Mouse (Mus musculus): ENCODE measurements around the gene Zfp668.
A peak's percentile ranks its signal among the peaks of the same experiment; 100 is the strongest.
"Not testable (repeated sequence)": the region's sequence is repeated elsewhere in the genome, so short reads cannot be mapped to it uniquely, and the experiment has no call there.

Gene Zfp668

DNA sequence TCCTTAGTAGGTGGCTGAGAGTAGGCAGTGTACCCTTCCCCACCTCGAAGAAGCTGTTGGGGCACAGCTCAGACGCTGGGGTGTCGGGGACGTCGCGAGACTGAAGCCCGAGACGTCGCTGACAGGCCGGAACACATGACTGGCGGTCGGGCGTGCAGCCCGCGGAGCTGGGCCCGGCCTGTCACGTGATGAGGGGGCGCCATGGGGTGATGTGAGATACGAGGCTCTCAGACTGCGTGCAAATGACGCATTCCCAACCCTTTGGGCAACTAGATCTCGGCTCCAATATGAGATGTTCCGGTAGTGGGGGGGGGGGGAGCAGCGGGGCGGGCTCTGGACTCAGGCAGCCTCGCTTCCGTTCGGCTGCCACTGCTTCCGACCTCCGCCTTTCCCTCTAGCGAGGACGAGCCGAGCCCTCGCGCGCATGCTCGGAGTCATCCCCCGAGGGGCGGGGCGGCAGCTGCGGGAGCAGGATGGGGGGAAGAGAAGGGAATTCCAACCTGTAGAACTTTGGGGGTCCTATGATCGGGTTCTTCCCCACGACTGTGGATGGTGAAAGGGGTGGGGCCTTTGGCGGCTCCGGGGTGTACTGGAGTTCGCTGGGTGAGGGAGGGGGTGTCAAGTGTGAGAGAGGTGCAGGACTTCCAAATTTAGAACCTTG is 35.2 kb downstream of the Zfp668 start:
- peak; percentile 89 for DNase-seq (ENCODE audit: extremely low spot score)

DNA sequence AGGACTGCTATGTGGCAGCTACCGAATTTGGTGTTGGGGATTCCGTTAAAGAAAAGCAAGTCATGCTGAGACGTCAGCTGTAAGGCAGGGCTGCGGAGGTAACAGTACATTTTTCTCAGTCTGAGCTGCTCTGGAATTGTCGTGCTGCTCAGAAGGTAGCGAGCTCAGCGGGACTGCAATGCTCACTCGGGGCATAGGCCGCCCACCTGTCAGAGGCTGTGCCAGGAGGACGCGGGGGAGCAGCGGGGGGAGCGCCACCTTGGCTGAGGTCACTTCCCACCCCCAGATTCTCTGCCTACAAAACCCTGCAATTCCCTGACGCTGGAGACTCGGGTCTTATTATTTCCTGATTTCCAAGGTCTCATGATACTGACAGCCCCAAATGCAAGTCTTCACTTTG is 35.7 kb downstream of the Zfp668 start:
- DNase-seq (ENCODE audit: extremely low spot score), result no peak

DNA sequence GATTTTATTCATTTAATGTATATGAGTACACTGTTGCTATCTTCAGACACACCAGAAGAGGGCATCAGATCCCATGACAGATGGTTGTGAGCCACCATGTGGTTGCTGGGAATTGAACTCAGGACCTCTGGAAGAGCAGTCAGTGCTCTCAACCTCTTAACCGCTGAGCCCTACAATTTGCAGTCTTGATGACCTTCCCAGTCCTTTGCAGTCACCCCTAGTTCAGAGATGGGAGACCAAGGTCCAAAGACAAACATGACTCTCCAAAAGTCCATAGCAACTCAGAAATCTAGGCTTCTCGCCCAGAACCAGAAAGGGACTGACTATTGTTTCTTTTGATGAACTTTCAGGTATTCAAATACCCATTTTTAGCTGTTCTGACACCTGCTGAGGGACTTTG is 36.6 kb downstream of the Zfp668 start:
- not testable (repeated sequence) for DNase-seq (ENCODE audit: extremely low spot score)

DNA sequence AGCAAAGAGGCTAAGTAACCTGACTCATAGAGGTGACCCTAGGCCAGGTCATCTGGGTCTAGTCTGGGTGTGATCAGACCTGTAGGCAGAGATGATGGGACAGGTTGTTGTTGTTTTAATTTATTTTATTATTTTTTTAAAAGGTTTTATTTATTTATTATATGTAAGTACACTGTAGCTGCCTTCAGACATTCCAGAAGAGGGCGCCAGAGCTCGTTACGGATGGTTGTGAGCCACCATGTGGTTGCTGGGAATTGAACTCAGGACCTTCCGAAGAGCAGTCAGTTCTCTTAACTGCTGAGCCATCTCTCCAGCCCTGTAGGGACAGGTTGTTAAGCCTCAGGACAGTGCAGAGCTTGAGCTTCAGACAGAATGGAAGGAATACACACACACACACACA is 38.8 kb downstream of the Zfp668 start:
- DNase-seq (ENCODE audit: extremely low spot score), result not testable (repeated sequence)

DNA sequence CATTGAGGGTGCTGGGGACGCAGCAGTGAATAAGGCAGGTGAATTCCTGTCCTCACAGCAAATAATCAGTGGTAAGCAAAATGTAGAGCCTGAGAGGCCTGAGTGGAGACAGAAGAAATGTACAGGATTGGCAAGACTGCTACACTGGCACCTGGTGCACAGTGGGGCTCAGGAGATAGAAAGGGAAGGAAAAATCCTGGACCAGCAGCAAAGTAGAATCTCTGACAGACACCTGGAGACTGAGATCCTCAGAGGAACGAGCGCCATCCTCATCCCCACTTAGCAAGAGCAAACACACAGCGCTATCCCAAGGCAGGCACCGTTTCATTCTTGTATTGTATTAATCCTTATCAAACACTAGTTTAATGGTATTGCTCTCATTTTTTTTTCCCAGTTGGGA is 39.2 kb downstream of the Zfp668 start:
- no peak for DNase-seq (ENCODE audit: extremely low spot score)

DNA sequence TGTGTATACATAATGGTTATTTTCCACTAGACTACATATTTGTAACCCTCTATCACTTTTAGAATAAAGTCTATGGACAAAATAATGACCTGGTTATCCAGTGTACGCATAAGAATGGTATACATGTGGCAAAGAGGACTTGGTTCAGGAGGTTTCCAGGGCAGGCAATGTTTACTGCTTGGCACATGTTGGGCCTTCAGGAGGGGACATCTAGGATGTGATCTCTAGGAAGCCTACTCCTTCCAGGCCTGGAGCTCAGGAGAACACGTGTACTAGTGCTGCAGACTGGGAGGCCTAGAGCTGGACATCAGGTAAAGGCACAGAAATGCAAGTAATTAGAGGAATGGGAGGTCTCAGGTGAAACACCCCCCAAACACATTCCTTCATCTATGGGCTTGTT is 41.1 kb downstream of the Zfp668 start:
- no peak for DNase-seq (ENCODE audit: extremely low spot score)

DNA sequence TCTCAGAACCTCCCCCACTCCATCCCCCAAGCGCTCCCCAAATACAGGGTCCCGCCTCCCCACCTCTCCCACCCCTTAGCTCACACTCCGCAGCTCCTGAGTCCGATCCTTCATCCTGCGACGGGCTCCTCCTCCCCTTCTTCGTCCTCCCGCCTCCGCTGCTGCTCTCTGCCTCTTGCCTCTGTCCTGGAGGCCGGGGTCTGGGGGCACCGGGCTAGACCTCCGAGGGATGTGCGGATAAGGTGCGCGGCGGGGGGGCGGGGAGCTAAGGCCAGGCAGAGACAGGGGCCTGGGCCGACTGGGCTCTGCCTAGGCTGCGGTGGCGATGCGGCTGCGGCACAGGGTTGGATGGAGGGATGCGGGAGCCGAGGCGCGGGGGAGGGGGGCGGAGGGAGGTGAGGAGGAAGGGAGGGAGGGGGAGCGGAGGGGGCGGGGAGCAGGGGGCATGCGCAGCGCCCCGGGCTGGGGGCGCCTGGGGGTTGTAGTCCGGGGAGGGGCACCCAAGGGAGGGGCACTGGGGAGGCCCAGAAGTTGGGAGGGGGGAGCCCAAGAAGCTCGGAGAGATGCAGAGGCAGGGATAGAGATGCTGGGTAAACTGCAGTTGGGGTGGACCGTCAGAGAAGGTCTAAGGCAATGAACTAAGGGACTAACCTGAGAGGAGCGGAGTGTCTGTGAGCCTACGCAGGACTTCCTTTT is 52.3 kb downstream of the Zfp668 start, which contains the start of the genes Stx4a and Stx1b:
Gene Stx4a, plus strand, starts transcription at position 119 of the 696 bp plus-strand sequence.
Gene Stx1b, minus strand, starts transcription at position 374 of the 696 bp plus-strand sequence.
- DNase-seq (ENCODE audit: extremely low spot score), result peak; percentile 71

DNA sequence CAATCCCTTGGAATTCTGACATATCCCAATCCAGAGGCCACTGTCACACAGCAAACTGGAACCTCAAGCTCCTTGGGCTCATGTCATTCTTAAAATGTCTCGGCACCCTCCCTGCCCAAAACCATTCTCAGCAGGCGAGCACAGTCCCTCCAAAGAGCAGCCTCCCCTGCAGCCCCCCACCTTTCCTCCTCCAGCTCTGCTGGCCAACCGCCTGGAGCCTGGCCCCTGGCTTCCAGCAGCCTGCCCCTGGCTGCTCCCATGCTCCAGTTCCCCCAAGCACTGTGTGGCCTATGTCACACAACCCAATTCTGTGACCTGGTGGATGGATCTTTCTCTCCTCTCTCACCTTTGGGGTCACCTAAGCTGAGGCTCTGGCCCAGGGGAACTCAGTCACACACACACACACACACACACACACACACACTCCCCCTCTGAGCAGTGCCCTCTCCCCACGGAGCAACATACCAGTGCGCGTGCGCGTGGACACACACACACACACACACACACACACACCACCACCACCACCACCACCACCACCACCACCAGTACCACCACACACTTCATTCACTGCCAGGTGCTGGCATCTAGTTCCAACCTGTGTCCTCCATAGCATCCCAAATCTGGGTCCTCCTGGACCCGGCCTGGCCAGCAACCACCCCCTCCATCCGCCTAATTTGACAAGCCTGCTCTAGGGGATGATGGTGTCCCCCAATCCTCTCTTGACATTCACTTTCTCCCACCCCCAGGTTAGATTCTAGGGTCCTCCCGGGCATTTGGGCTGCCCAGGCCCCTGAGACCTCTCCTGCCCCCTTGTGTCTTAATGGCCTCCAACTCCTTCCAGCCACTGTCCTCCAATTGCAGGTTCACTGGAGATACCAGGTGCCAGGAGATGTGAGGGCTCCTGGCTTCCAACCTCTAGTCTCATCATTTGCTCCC is 53.1 kb downstream of the Zfp668 start:
- DNase-seq (ENCODE audit: extremely low spot score), result peak; percentile 37

DNA sequence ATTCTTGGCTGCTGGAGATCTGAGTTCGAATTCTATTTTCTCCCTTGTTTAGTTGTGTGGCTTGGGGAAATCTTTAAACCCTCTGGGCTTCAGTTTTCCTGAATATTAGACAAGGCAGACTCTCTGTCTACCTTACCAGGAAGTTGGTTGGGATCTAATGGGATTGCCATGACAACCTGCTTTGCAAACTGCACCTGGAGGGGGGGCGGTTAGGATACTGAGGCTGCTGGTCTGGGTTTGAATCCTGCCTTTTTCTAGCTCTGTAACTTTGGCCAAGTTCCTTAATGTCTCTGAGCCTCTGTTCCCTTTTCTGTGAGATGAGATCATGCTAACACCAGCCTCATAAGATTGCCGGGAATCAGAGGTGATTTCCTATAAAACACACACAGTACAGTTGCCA is 54.1 kb downstream of the Zfp668 start:
- no peak for DNase-seq (ENCODE audit: extremely low spot score)

DNA sequence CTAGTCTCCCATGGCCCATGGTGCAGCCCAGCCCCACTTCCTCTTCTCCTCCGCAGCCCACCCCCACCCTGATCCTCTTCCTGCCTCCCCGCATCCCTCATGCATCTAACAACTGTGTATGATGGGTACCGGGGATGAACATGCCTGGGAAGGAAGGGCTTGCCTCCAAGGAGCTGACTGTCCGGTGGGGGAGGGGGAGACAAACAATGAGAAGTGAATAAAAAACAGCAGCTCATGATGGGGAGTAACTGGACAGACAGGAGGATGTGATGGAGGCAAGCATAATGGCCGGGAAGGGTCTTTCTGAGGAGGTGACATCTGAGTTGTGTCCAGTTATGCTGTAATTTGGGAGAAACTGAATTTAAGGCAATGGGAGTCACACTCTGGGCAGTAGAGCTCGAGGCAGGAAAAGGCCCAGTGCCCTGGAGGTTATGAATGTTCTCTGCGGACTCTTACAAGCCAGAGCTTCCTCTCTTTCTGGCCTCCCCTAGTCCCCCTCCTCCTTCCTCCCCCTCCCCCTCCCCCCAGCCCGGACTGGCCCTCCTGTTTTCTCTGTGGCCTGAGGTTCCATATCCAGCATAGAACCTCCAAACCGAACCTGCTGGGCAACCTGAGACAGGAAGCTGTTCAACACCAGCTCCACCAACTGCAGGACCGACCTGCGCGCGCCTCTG is 55.7 kb downstream of the Zfp668 start:
- no peak for DNase-seq (ENCODE audit: extremely low spot score)

DNA sequence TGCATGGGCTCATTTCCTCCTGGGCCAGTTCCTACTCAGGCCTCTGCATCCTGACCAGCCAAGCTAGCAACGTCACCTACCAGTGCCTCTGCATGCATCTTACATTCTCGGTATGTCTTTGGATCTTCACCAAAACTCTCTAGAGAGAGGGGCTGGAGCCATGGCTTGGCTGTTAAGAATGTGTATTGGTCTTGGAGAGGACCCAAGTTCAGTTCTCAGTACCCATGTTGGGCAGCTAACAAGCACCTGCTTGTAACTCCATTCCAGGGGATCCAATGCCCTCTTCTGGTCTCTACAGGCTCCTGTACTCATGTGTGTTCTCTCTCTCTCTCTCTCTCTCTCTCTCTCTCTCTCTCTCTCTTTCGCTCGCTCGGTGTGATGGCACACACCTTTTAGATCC is 58.9 kb downstream of the Zfp668 start:
- no peak for DNase-seq (ENCODE audit: extremely low spot score)

DNA sequence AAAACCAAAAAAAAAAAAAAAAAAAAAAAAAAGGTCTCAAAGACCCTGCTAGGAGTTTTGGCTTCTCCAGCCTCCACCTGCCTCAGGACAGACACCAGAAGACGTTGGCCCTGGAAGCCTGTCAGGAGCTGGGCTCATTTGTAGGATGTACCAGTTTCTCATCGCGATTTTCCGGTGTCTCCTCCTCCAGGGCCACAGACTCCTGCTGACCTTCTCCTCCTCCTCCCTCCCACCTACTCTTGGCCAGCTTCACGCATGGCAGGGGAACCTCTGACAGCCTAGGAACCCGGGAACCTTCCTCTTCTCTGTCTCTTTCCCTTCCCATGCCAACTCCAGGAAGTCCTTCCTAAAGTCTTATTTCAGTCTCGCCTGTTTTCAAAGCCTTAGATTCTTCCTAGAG is 59.6 kb downstream of the Zfp668 start:
- no peak for DNase-seq (ENCODE audit: extremely low spot score)

DNA sequence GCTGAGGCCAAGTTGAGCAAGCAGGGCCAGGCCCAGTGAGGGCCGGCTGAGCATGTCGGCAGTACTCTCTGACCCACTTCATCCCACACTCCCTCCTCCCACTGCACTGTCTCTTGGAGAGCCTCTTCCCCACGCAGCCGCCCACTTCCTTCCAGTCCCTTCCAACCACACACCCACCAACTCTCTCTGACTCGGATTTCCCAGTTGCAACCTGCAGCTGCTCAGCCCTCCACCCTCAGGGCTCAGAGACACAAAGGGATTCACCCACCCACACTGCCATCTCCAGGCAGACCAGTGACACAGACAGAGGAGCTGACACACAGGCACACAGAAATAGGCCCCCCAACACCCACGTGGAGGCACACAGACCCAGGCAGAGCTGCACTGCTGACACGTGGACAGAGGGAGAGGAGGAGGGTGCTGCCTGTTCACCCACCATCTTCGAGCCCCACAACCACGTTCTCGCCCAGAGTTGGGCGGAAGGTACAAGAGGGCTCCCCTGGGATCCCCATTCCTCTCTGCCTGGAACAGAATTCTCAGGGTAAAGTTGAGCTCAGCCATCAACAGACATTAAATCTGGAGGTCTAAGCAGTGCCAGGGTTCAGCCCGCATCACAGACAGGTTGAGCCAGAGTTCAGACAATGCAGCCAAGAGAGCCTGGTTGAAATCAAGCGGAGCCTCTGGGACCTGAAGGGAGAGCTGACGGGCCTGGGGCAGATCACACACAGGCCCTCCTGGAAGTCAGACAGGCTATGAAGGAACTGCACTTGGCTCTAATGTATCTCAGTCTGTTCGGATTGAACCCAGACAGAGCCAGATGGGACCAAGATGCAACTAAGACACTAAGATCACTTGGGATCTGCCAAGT is 60.4 kb downstream of the Zfp668 start:
- DNase-seq (ENCODE audit: extremely low spot score), result no peak

DNA sequence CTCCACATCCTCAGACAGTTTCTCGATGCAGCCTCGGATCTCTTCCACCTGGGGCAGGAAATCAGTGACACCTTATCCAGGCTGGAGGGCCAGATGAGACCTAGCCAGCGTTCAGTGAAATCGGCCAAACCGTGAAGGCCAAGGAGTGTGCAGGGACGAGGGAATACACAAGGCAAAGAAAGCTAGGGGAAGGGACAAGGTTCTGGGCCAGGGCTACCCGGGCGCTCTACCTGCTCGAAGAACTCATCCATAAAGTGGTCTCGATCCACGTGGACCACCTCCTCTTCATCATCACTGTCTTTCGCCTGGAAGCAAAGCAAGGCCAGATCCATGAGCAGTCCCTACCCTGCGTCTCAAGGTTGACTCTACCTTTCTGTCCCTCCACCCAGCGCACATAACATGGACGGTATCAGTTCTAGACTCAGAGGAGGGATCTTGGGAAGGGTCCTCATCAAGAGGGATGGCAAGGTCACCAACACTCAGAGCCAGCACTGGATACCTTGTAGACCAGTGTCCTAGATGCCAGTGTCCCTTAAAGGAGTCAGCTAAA is 61.4 kb downstream of the Zfp668 start:
- DNase-seq (ENCODE audit: extremely low spot score), result no peak

DNA sequence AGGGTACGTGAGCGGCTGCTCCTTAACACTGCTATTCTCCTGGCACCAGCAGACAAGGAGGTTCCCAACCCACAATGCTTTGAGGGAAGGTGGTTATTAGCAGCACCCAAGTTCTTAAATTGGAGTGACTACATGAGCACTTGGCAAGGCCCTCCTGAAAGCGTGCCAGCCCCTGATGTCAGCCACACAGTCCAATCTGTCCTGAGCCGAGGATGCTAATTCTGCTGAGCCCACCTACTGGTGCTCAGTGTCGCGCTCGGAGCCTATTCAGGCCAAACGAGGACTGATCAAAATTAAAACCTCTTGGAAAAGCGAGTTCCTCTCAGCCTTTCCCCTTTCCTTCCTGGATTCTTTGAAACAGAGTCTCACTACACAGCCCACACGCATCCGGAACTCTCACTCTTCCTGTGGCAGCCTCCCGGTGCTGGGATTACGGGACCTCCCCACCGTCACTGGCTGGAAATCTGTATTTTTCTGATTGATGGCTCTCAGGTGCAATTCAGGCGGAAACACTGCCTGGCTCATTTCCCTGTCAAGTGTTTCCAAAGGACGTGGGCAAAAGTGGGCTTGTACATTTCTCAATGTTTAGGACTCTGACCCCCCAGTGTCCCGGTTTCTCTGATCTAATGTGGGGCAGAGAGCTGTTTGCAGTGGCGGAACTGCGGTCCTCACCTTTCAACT is 62.2 kb downstream of the Zfp668 start:
- no peak for DNase-seq (ENCODE audit: extremely low spot score)

DNA sequence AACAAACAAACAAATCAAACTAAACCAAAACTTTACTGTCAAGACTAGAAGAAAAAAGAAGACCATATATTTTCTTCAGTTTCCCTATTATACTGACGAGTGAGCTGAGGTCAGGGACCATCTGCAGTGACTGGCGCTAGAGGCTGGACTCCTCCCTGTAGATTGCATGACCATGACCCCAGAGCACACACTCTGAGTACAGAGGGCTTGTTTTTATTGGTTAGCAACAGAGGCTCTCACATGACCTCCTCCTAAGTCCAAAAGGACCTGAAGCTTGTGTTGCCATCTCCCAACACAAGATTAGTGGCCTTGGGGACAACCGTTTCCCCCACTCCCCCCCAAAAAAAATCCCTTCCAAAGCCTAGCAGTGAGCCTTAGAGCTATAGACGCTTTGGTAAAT is 62.8 kb downstream of the Zfp668 start:
- DNase-seq (ENCODE audit: extremely low spot score), result no peak

All from embryo, embryonic 9.5 days (tissue).